Mouse (Mus musculus) urinary bladder, postnatal 25 days (tissue): Measurements from ENCODE around the gene Glrx.

Source experiments
- DNase-seq: peaks from one replicate; pipeline ENCODE4 v3.0.0; 2022; ENCODE audit warnings: low spot score

Glrx gene

GRCm38 (mm10) chr13:75891868-75892267 lies 52.2 kb downstream of the Glrx start:
- DNase-seq = no peak

- no peak for DNase-seq
These were observed 52.6 kb downstream of the Glrx start for GRCm38 (mm10) chr13:75892291-75892690.

GRCm38 (mm10) chr13:75892876-75893275 lies 53.2 kb downstream of the Glrx start:
- no peak for DNase-seq
